Mouse (Mus musculus) neural tube, embryonic 13.5 days (tissue): Measurements from ENCODE around the gene Srp54a. TPM values are rescaled to one million over a fixed set of nuclear protein-coding genes. Genes with fewer than 3 reads are reported as not detected.
A peak's percentile ranks its signal among the peaks of the same experiment; 100 is the strongest.
"Not testable (repeated sequence)": the region's sequence is repeated elsewhere in the genome, so short reads cannot be mapped to it uniquely, and the experiment has no call there.

ENCODE experiments used
- ATAC-seq: fragments of 200-750 bp; cut with Nextera tagmentation; 2 replicates; pipeline ENCODE4 v1.8.0; 2017; ENCODE audit warnings: low read depth, mild to moderate bottlenecking, moderate TSS enrichment, moderate library complexity
- H3K27ac ChIP-seq: fragments of 300-500 bp; sonication (generic); replicated peaks from 2 replicates; pipeline ENCODE4 v1.5.1; 2015; ENCODE audit warnings: moderate library complexity, mild to moderate bottlenecking, inconsistent platforms
- H3K27me3 ChIP-seq: fragments of 300-500 bp; sonication (generic); 2 replicates; pipeline ENCODE4 v1.6.1; 2015; ENCODE audit warnings: mild to moderate bottlenecking, inconsistent platforms
- H3K36me3 ChIP-seq: fragments of 300-500 bp; sonication (generic); 2 replicates; pipeline ENCODE4 v1.6.1; 2015; ENCODE audit warnings: mild to moderate bottlenecking, inconsistent platforms
- H3K4me1 ChIP-seq: fragments of 300-500 bp; sonication (generic); replicated peaks from 2 replicates; pipeline ENCODE4 v1.6.1; 2015; ENCODE audit warnings: inconsistent platforms
- H3K4me2 ChIP-seq: fragments of 300-500 bp; sonication (generic); 2 replicates; pipeline ENCODE4 v1.6.1; 2015; ENCODE audit warnings: inconsistent platforms, mild to moderate bottlenecking, moderate library complexity
- H3K4me3 ChIP-seq: fragments of 300-500 bp; sonication (generic); 2 replicates; pipeline ENCODE4 v1.5.1; 2015; ENCODE audit warnings: mild to moderate bottlenecking, inconsistent platforms
- H3K9ac ChIP-seq: fragments of 300-500 bp; sonication (generic); 2 replicates; pipeline ENCODE4 v1.6.1; 2015; ENCODE audit warnings: moderate library complexity, mild to moderate bottlenecking, inconsistent platforms
- H3K9me3 ChIP-seq: fragments of 300-500 bp; sonication (generic); 2 replicates; pipeline ENCODE4 v1.6.1; 2016; ENCODE audit warnings: inconsistent platforms
- WGBS: fragments of 180-500 bp; shearing (Covaris S2); methylation state at CpG from one replicate; pipeline ENCODE4 v1.1.7; 2015; 5-methylcytosine and 5-hydroxymethylcytosine counted together
- polyA plus RNA-seq: library from polyadenylated mRNA; unstranded; fragments of >200 nt; fragmentation: Nextera tagmentation; extraction: Ambion mirVana; gene quantifications from 2 replicates; pipeline ENCODE4 v1.2.1, GENCODE M21; 2015

Srp54a gene
- polyA plus RNA-seq, 1 experiment from 2014 or later = 193 TPM

DNA sequence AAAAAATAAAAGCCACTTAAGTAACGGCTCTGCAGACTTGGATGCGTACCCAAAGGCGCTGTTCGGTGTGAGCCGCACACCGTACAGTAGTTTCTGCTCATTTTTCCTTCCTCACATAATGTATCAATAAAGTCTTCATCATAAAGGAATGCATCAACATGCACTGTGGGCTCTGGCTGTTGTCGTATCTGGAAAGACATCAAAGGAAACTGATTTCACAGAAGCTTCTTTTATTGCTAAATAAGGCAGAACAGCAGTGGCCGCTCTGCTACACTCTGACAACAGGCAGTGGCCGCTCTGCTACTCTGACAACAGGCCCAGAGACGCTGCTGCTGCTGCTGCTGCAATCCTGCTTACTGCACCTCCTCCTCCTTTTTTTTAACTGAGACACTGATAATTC lies 19.1 kb upstream of the Srp54a start:
- H3K4me3 ChIP-seq = no peak overlapping the region
- ATAC-seq = no peak
- no peaks in the 10 kb centered on the region for H3K9me3 ChIP-seq
- H3K4me2 ChIP-seq = no peak overlapping the region
- H3K9ac ChIP-seq = no peak overlapping the region
- 83% methylated on average over 10 of the region's 10 CpGs for WGBS
- no peaks in the 10 kb centered on the region for H3K4me1 ChIP-seq
- no peak overlapping the region for H3K27ac ChIP-seq
- no peaks in the 10 kb centered on the region for H3K27me3 ChIP-seq
- 0 out of 2 replicates have a peak, but pooled peaks cover 22% of the 10 kb centered on the region for H3K36me3 ChIP-seq

DNA sequence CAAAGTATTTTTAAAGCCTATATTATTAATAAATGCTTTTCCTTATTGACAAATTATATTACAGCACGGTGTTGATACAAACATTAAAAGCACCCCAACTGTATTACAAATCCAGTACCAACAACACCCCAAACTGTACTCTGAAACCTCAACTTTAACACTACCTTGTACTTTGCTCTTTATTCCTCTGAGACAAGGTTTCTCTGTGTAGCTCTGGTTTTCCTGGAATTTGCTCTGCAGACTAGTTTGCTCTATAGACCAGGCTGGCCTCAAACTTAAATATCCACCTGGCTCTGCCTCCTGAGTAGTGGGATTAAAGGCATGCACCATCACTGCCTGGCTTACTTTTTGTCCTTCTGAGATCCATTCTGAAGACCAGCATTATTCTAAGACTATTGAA lies 17.9 kb upstream of the Srp54a start:
- H3K4me2 ChIP-seq = no peak overlapping the region
- H3K27ac ChIP-seq = no peak overlapping the region
- no peaks in the 10 kb centered on the region for H3K4me1 ChIP-seq
- WGBS = 92% methylated on average over 1 of the region's 1 CpGs
- H3K36me3 ChIP-seq = 0 out of 2 replicates have a peak, but pooled peaks cover 14% of the 10 kb centered on the region
- H3K9ac ChIP-seq = no peak overlapping the region
- H3K27me3 ChIP-seq = no peaks in the 10 kb centered on the region
- ATAC-seq = no peak
- H3K4me3 ChIP-seq = no peak overlapping the region
- no peaks in the 10 kb centered on the region for H3K9me3 ChIP-seq

DNA sequence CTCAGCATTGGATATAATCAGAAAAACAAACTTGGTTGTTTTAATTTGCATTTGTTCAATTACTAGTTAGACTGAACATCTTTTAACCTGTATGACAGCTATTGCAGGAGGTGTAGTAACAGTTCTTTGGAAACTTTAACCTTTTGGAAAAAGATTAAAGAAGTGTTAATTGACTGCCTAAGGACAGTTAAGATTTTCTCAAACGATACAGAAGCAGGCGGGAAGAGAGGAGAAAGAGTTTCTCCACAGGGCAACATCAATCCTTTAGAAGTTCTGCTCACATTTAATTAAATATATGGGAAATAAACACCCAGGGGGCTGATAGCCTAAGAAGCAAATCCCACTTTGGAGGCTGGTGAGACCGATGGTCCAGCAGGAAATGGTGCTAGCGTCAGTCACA lies 7.6 kb upstream of the Srp54a start:
- no peaks in the 10 kb centered on the region for H3K9me3 ChIP-seq
- H3K4me1 ChIP-seq = no peaks in the 10 kb centered on the region
- WGBS = 66% methylated on average over 4 of the region's 4 CpGs
- H3K36me3 ChIP-seq = no peaks in the 10 kb centered on the region
- no peak for ATAC-seq
- no peaks in the 10 kb centered on the region for H3K27me3 ChIP-seq
- H3K9ac ChIP-seq = no peak overlapping the region
- H3K27ac ChIP-seq = no peak overlapping the region
- no peak overlapping the region for H3K4me2 ChIP-seq
- no peak overlapping the region for H3K4me3 ChIP-seq

DNA sequence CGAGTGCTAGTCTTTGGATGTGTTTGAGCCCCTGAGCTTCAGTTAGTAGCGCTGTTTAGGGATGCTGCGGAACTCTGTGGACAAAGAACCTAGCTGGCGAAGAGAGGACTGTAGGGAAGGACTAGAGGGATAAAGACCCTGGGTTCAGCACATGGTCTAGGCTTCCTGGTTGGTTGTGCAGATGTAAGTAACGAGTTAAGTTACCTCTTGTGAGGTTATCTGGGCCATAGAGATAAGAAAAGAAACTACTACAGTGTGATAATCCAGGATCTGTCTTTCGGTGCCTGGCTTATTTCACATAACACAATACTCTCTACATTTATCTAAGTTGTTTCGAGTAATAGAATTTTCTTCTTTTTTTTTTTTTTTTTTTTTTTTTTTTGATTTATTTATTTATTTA lies 6.4 kb upstream of the Srp54a start:
- Histone ChIP-seq H3K9me3 (no peaks in the 10 kb centered on the region), H3K9ac (no peak overlapping the region), H3K4me3 (no peak overlapping the region), H3K36me3 (no peaks in the 10 kb centered on the region), H3K4me1 (no peaks in the 10 kb centered on the region), H3K27me3 (no peaks in the 10 kb centered on the region), H3K4me2 (no peak overlapping the region), H3K27ac (no peak overlapping the region)
- WGBS = 97% methylated on average over 7 of the region's 7 CpGs
- ATAC-seq = no peak

DNA sequence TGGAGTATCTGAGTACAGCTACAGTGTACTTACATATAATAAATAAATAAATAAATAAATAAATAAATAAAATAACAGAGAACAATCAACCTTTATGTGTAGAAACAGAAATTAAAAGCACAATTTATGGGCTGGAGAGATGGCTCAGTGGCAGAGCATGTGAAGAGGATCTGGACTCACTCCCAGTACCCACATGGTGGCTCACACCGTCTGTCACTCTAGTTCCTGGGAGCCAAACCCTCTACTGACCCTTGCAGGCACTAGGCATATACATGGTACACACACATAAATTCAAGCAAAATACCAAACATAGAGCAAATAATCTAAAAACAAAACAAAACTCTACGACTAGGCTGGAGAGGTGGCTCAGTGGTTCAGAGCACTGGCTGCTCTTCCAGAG lies 4.8 kb upstream of the Srp54a start:
- H3K36me3 ChIP-seq = no peaks in the 10 kb centered on the region
- no peak overlapping the region for H3K4me2 ChIP-seq
- H3K9ac ChIP-seq = no peak overlapping the region
- H3K9me3 ChIP-seq = no peaks in the 10 kb centered on the region
- H3K4me1 ChIP-seq = peaks cover 5% of the 10 kb centered on the region
- no peak overlapping the region for H3K27ac ChIP-seq
- no peak overlapping the region for H3K4me3 ChIP-seq
- ATAC-seq = no peak
- 96% methylated on average over 2 of the region's 2 CpGs for WGBS
- no peaks in the 10 kb centered on the region for H3K27me3 ChIP-seq

DNA sequence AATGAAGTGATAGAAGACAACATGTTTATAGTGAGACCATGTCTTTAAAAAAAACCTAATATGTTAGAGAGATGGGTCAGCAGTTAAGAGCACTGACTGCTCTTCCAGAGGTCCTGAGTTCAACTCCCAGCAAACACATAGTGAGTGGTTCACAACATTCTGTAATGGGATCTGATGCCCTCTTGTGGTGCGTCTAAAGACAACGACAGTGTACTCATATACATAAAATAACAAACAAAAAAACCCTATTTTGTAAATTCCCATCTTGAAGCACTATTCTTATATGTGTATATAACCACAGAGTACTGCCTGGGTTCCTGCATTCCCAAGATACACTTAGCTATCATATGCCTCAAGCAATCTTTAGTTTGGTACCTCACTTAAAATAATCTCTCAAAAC lies 1.4 kb upstream of the Srp54a start:
- not testable (repeated sequence) for H3K4me3 ChIP-seq, H3K36me3 ChIP-seq, H3K4me1 ChIP-seq, H3K27ac ChIP-seq, H3K9ac ChIP-seq, H3K9me3 ChIP-seq, ATAC-seq, H3K27me3 ChIP-seq
- 48% methylated on average over 2 of the region's 2 CpGs for WGBS
- H3K4me2 ChIP-seq = peak overlapping the region; percentile 65; the same call in 1 of the 2 replicates

DNA sequence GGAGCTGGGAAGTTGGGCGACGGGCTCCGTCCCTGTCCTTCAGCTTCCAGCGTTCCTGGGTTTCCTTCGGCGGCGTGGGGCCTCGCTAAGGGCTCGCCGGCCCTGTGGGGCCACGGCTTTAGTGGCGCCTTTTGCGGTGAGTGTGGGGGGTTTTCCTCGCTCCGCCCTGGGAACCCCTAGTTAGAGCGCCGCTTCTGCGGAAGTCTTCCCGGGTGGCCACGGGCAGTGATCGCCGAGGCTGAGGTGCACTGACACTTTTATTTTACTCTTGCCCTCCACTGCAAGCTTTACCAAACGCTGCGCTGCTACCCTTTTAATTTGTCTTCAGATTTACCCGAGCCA lies 510 bp downstream of the Srp54a start:
- peak overlapping the region; percentile 57 for H3K4me2 ChIP-seq
- H3K4me1 ChIP-seq, H3K27me3 ChIP-seq, ATAC-seq, H3K36me3 ChIP-seq, H3K9me3 ChIP-seq: not testable (repeated sequence)
- H3K4me3 ChIP-seq = peak overlapping the region; percentile 70
- WGBS = 0% methylated on average over 25 of the region's 25 CpGs
- peak overlapping the region; percentile 80 for H3K9ac ChIP-seq
- H3K27ac ChIP-seq = peak overlapping the region; percentile 81

DNA sequence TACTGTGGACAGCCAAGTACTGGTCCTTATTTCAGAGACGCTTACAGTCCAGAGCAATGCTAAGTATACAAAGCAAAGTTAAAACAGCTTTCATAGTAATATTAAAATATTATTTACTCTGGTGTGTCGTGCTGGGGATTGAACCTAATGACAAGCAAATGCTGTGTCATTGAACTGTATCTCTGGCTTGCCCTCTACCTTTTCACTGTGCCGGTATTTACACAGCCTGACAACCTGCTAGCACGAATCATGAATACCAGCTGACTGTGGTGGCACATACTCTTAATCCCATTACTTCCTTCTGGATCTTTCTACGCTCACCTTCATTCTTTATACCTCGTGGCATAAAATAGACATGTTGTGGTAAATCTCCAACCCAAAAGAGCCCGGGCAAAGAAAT lies 12.1 kb downstream of the Srp54a start:
- not testable (repeated sequence) for H3K4me3 ChIP-seq, ATAC-seq, H3K27ac ChIP-seq, H3K36me3 ChIP-seq, H3K9me3 ChIP-seq, H3K9ac ChIP-seq, H3K4me1 ChIP-seq, H3K27me3 ChIP-seq, H3K4me2 ChIP-seq
- WGBS = 100% methylated on average over 1 of the region's 7 CpGs

DNA sequence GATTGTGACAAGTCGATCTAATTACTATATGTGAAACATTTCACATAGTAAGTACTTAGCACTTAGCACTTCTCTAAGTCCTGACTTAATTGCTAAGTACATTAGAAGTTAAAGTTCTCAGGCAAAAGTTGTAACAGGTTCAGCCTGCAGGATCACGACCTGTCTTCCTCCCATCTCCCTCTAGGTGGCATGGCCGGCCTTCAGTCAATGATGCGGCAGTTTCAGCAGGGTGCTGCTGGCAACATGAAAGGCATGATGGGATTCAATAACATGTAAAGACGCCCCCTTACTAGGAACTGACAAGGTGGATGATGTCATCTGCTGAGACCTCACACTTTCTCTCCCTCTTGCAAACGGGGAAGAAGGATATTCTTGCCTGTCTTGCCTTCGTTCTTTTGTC lies 32.6 kb downstream of the Srp54a start:
- no CpG with 5 or more reads among the region's 7 CpGs for WGBS
- not testable (repeated sequence) for H3K36me3 ChIP-seq, ATAC-seq

DNA sequence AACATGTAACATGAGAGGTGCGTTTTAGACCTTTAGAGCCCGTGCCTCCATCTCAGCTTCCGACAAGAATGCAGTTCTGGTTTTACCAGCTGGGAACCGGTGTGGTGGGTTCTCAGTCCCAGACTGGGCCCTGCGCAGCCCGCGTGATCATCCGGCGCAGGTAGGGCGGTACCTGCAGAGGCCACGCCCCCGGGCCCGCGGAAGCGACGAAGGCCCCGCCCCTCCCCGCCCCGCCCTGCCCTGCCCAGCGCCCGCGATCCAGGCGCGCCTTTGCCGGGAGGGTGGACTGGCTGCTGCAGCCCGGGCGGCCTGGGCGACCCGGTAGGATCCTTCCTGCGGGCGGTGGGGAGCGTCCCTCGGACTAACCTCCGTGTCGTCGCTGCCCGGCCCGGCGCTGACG lies 44.2 kb downstream of the Srp54a start, which contains the start of gene Fam177a:
Gene Fam177a, plus strand, starts transcription at position 228 of the 400 bp plus-strand sequence.
- not testable (repeated sequence) for H3K9me3 ChIP-seq, H3K36me3 ChIP-seq, H3K9ac ChIP-seq, H3K27me3 ChIP-seq, H3K4me2 ChIP-seq, H3K4me1 ChIP-seq, H3K4me3 ChIP-seq, H3K27ac ChIP-seq
- peak; percentile 99 for ATAC-seq
- WGBS = no CpG with 5 or more reads among the region's 40 CpGs

More for the DNA sequence above, 32.6 kb downstream of the Srp54a start:
- H3K27me3 ChIP-seq, H3K9me3 ChIP-seq, H3K4me2 ChIP-seq, H3K9ac ChIP-seq, H3K4me1 ChIP-seq, H3K4me3 ChIP-seq, H3K27ac ChIP-seq: not testable (repeated sequence)

DNA sequence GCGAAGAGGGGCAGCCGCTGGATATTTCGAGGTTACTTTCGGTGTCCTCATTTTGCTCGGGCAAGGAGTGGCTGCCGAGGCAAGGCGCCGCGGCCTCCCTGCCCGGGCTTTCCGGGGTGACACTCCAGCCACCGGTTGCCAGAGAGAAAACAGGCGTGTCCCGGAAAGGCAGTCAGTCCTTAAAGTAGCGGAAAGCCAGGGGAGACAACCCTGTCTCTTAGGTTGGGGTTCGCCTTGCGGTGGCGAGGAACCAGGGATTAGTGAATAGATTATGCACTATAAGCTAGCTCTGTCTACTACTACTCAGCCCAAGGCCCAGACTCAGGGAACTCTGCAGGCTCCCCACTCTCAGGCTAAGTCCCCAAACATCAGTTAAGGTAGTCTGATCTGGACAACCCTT lies 44.7 kb downstream of the Srp54a start:
- not testable (repeated sequence) for H3K4me1 ChIP-seq, H3K9me3 ChIP-seq, H3K27ac ChIP-seq, H3K9ac ChIP-seq, H3K4me3 ChIP-seq, H3K27me3 ChIP-seq, H3K36me3 ChIP-seq, H3K4me2 ChIP-seq
- ATAC-seq = peak; percentile 82
- WGBS = no CpG with 5 or more reads among the region's 18 CpGs

DNA sequence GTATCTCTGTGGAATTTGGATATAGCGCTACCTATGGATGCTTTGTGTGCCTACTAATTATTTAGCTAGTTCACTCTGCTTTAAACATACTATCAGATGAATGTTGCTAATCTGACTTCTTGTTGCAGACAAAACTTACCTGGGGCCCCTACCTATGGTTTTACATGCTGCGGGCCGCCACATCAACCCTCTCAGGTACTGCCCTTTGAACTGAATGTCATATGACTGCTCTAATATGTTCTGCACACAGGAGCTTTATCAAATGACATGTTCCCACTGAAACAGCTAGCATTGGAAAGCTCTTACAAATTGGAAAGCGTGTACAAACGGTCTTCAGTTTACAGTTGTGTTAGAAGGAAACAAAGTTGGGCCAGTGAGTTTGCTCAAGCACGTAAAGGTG lies 55.5 kb downstream of the Srp54a start:
- not testable (repeated sequence) for H3K9ac ChIP-seq, H3K4me2 ChIP-seq, H3K4me1 ChIP-seq, H3K9me3 ChIP-seq, H3K27ac ChIP-seq, ATAC-seq, H3K4me3 ChIP-seq, H3K36me3 ChIP-seq, H3K27me3 ChIP-seq
- WGBS = no CpG with 5 or more reads among the region's 6 CpGs

DNA sequence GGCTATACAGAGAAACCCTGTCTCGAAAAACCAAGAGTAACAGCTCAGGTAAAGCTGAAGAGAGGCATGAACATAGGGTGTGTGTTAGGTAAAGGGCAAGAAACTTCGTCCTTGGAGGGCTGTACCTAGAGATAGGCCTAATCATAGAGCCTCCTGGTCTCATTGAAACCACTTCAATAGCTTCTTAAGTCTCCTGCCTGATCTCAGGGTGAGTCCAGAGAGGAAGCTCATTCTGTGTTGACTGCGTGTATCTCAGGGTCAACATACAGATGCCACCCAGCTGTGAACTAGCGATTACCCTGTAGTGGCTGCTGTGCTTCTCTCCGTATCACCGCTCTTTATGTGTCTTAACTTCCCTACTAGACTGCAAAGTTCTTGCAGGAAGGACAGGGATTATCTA lies 57.8 kb downstream of the Srp54a start:
- not testable (repeated sequence) for H3K9me3 ChIP-seq, H3K27ac ChIP-seq, H3K36me3 ChIP-seq, ATAC-seq, H3K4me2 ChIP-seq, H3K4me3 ChIP-seq, H3K9ac ChIP-seq, H3K4me1 ChIP-seq, H3K27me3 ChIP-seq
- no CpG with 5 or more reads among the region's 6 CpGs for WGBS
